Mouse (Mus musculus) intestine, embryonic 16.5 days (tissue): ENCODE results near the gene Cpsf2. TPM values are rescaled to one million over a fixed set of nuclear protein-coding genes. Genes with fewer than 3 reads are reported as not detected.

Experiments
- ATAC-seq: fragments of 200-750 bp; cut with Nextera tagmentation; 2 replicates; pipeline ENCODE4 v1.8.0; 2017; ENCODE audit warnings: moderate TSS enrichment, moderate library complexity
- H3K27ac ChIP-seq: fragments of 300-500 bp; sonication (generic); 2 replicates; pipeline ENCODE4 v1.5.1; 2014; ENCODE audit warnings: mild to moderate bottlenecking, low read length
- H3K27me3 ChIP-seq: fragments of 300-500 bp; sonication (generic); replicated peaks from 2 replicates; pipeline ENCODE4 v1.6.1; 2014; ENCODE audit warnings: low read length, control low read depth, mixed read lengths; ENCODE audit not compliant: control insufficient read depth, insufficient read depth
- H3K36me3 ChIP-seq: fragments of 300-500 bp; sonication (generic); 2 replicates; pipeline ENCODE4 v1.6.1; 2014; ENCODE audit warnings: low read length, control low read depth; ENCODE audit not compliant: control insufficient read depth, insufficient read depth
- H3K4me1 ChIP-seq: fragments of 300-500 bp; sonication (generic); 2 replicates; pipeline ENCODE4 v1.6.1; 2014; ENCODE audit warnings: low read length, control low read depth, mixed read lengths; ENCODE audit not compliant: control insufficient read depth, insufficient read depth
- H3K4me2 ChIP-seq: fragments of 300-500 bp; sonication (generic); 2 replicates; pipeline ENCODE4 v1.6.1; 2014; ENCODE audit warnings: low read depth, low read length, control low read depth
- H3K4me3 ChIP-seq: fragments of 300-500 bp; sonication (generic); 2 replicates; pipeline ENCODE4 v1.5.1; 2014; ENCODE audit warnings: mild to moderate bottlenecking, low read length
- H3K9ac ChIP-seq: fragments of 300-500 bp; sonication (generic); 2 replicates; pipeline ENCODE4 v1.6.1; 2014; ENCODE audit warnings: low read depth, low read length
- H3K9me3 ChIP-seq: fragments of 300-500 bp; sonication (generic); 2 replicates; pipeline ENCODE4 v1.6.1; 2016; ENCODE audit warnings: low read length, control low read depth; ENCODE audit not compliant: control insufficient read depth
- WGBS: fragments of 180-500 bp; shearing (Covaris S2); extraction: QIAGEN DNeasy Blood & Tissue Kit; methylation state at CpG from one replicate; pipeline ENCODE4 v1.1.7; 2014; 5-methylcytosine and 5-hydroxymethylcytosine counted together
- polyA plus RNA-seq: library from polyadenylated mRNA; unstranded; fragments of >200 nt; fragmentation: Nextera tagmentation; extraction: Ambion mirVana; gene quantifications from 2 replicates; pipeline ENCODE4 v1.2.1, GENCODE M21; 2015

Gene Cpsf2
- polyA plus RNA-seq, 1 experiment from 2014 or later, result 22.8 TPM

GRCm38 (mm10) chr12:101994576-101995467, 19.0 kb downstream of the Cpsf2 start:
- Histone ChIP-seq H3K27ac (no peak overlapping the region), H3K27me3 (no peaks in the 10 kb centered on the region), H3K36me3 (peaks cover 23% of the 10 kb centered on the region), H3K9ac (no peak overlapping the region), H3K4me1 (no peaks in the 10 kb centered on the region), H3K4me2 (no peak overlapping the region), H3K4me3 (no peak overlapping the region), H3K9me3 (no peaks in the 10 kb centered on the region)
- ATAC-seq, result no peak
- 93% methylated on average over 8 of the region's 8 CpGs for WGBS

- WGBS, result 83% methylated on average over 5 of the region's 5 CpGs
- no peak overlapping the region for H3K9ac ChIP-seq
- H3K27ac ChIP-seq, result no peak overlapping the region
- 0 out of 2 replicates have a peak, but pooled peaks cover 14% of the 10 kb centered on the region for H3K36me3 ChIP-seq
- ATAC-seq, result no peak
- H3K4me2 ChIP-seq, result no peak overlapping the region
- no peaks in the 10 kb centered on the region for H3K4me1 ChIP-seq
- H3K27me3 ChIP-seq, result no peaks in the 10 kb centered on the region
- no peaks in the 10 kb centered on the region for H3K9me3 ChIP-seq
- no peak overlapping the region for H3K4me3 ChIP-seq
Measured at GRCm38 (mm10) chr12:101998929-101999328, 23.1 kb downstream of the Cpsf2 start.

GRCm38 (mm10) chr12:102000785-102001184, 25.0 kb downstream of the Cpsf2 start:
- Histone ChIP-seq H3K4me3 (no peak overlapping the region), H3K4me2 (no peak overlapping the region), H3K27ac (no peak overlapping the region), H3K4me1 (no peaks in the 10 kb centered on the region), H3K9me3 (no peaks in the 10 kb centered on the region), H3K36me3 (0 out of 2 replicates have a peak, but pooled peaks cover 9% of the 10 kb centered on the region), H3K9ac (no peak overlapping the region), H3K27me3 (no peaks in the 10 kb centered on the region)
- WGBS, result 95% methylated on average over 11 of the region's 11 CpGs
- ATAC-seq, result no peak

- Histone ChIP-seq H3K27ac (no peak overlapping the region), H3K9me3 (no peaks in the 10 kb centered on the region), H3K4me1 (no peaks in the 10 kb centered on the region), H3K4me2 (no peak overlapping the region), H3K27me3 (no peaks in the 10 kb centered on the region), H3K9ac (no peak overlapping the region), H3K36me3 (0 out of 2 replicates have a peak, but pooled peaks cover 4% of the 10 kb centered on the region), H3K4me3 (no peak overlapping the region)
- ATAC-seq, result no peak
- WGBS, result 89% methylated on average over 16 of the region's 16 CpGs
Measured at GRCm38 (mm10) chr12:102008111-102008977, 32.6 kb downstream of the Cpsf2 start.

- Histone ChIP-seq H3K27ac (no peak overlapping the region), H3K9me3 (no peaks in the 10 kb centered on the region), H3K4me3 (no peak overlapping the region), H3K4me1 (no peaks in the 10 kb centered on the region), H3K36me3 (no peaks in the 10 kb centered on the region), H3K9ac (no peak overlapping the region), H3K4me2 (no peak overlapping the region), H3K27me3 (no peaks in the 10 kb centered on the region)
- no peak for ATAC-seq
- WGBS, result 88% methylated on average over 6 of the region's 6 CpGs
Measured at GRCm38 (mm10) chr12:102009551-102009950, 33.8 kb downstream of the Cpsf2 start.

- no peaks in the 10 kb centered on the region for H3K9me3 ChIP-seq
- no peak; the same call in 1 of the 2 replicates for ATAC-seq
- H3K4me2 ChIP-seq, result no peak overlapping the region
- H3K4me1 ChIP-seq, result no peaks in the 10 kb centered on the region
- H3K4me3 ChIP-seq, result no peak overlapping the region
- H3K9ac ChIP-seq, result no peak overlapping the region
- 40% methylated on average over 5 of the region's 5 CpGs for WGBS
- H3K27me3 ChIP-seq, result no peaks in the 10 kb centered on the region
- H3K36me3 ChIP-seq, result no peaks in the 10 kb centered on the region
- H3K27ac ChIP-seq, result no peak overlapping the region
Measured at GRCm38 (mm10) chr12:102014411-102014810, 38.6 kb downstream of the Cpsf2 start.

GRCm38 (mm10) chr12:102015127-102015526, 39.3 kb downstream of the Cpsf2 start:
- no peak for ATAC-seq
- Histone ChIP-seq H3K4me1 (no peaks in the 10 kb centered on the region), H3K9me3 (no peaks in the 10 kb centered on the region), H3K27me3 (no peaks in the 10 kb centered on the region), H3K4me3 (no peak overlapping the region), H3K36me3 (no peaks in the 10 kb centered on the region), H3K4me2 (no peak overlapping the region), H3K9ac (no peak overlapping the region), H3K27ac (no peak overlapping the region)
- 91% methylated on average over 6 of the region's 6 CpGs for WGBS

- ATAC-seq, result no peak
- H3K4me3 ChIP-seq, result no peak overlapping the region
- 86% methylated on average over 6 of the region's 6 CpGs for WGBS
Measured at GRCm38 (mm10) chr12:102021923-102022322, 46.1 kb downstream of the Cpsf2 start.

GRCm38 (mm10) chr12:102029184-102029583, 53.4 kb downstream of the Cpsf2 start:
- WGBS, result 41% methylated on average over 7 of the region's 7 CpGs
- Histone ChIP-seq H3K36me3 (no peaks in the 10 kb centered on the region), H3K4me1 (no peaks in the 10 kb centered on the region), H3K9ac (no peak overlapping the region), H3K27ac (no peak overlapping the region), H3K27me3 (no peaks in the 10 kb centered on the region), H3K4me2 (no peak overlapping the region), H3K4me3 (no peak overlapping the region), H3K9me3 (no peaks in the 10 kb centered on the region)
- ATAC-seq, result no peak

More at GRCm38 (mm10) chr12:102021923-102022322, 46.1 kb downstream of the Cpsf2 start:
- no peak overlapping the region for H3K9ac ChIP-seq
- no peak overlapping the region for H3K27ac ChIP-seq
- no peak overlapping the region for H3K4me2 ChIP-seq
- no peaks in the 10 kb centered on the region for H3K27me3 ChIP-seq
- no peaks in the 10 kb centered on the region for H3K4me1 ChIP-seq
- no peaks in the 10 kb centered on the region for H3K36me3 ChIP-seq
- H3K9me3 ChIP-seq, result no peaks in the 10 kb centered on the region
